Comparison of ENCODE assay signal across 11 mouse cellular contexts in the genomic region with DNA sequence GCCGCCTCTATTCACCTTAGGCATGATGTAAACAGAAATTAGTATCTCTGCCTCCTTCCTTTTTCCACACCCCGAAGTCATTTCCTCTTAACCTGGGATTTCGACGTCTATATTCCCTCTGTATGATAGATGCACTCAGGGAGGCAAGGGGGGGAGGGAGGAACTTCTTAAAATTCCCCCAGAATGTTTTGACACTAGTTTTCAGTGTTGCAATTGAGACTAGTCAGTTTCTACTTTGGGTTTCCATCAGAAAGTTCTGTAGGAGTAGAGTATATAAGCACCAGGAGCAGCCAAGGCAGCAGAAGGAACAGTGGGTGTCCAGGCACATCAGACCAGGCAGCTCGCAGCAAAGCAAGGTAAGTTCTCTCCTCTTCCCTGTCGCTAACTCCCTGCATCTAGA. TPM values are rescaled to one million over a fixed set of nuclear protein-coding genes. Genes with fewer than 3 reads are reported as not detected.
DNase-seq lines count a peak whose midpoint lies in the region; ATAC-seq and TF ChIP-seq lines count a peak whose summit lies in the region.
"Had no signal": no experiment of that assay in that cellular context is flagged by ENCODE, and none has a peak within 500 bp of the region (broad histone marks: within the 10 kb centered on the region; RNA-seq: fewer than 3 reads in every experiment).

Gene Il12b (plus strand): TSS at position 301 of the 400 bp plus-strand sequence.

- DNase-seq in gastrocnemius, adult 2 months, result no peak
- no peak for DNase-seq in gastrocnemius, postnatal 4 days (ENCODE audit: low spot score in 2 of 2)
- DNase-seq in spleen, adult 2 months (ENCODE audit: low read depth in 1 of 2, low spot score in 2 of 2), result no peak
- DNase-seq in spleen, postnatal 4 days (ENCODE audit: low spot score in 2 of 2), result no peak
- DNase-seq in liver, embryonic 13.5 days, result no peak
- DNase-seq in stomach, postnatal 0 days (ENCODE audit: low spot score), result no peak
- DNase-seq in adrenal gland, adult 2 months, result no peak
- no peak for DNase-seq in cerebellum, adult 9-11 months
- DNase-seq: adrenal gland, postnatal 14 days; right cerebral cortex, postnatal 25 days had no signal

- H3K27me3 ChIP-seq in spleen, adult 2 months (ENCODE audit: control insufficient read depth, insufficient read depth, low read length), result no peaks in the 10 kb centered on the region
- peaks cover 5% of the 10 kb centered on the region; the same call in 1 of the 2 replicates for H3K27me3 ChIP-seq in liver, embryonic 13.5 days
- H3K27me3 ChIP-seq in stomach, postnatal 0 days (ENCODE audit: control insufficient read depth, insufficient read depth, low read length), result no peaks in the 10 kb centered on the region

- peak within 1 kb of the TSS; percentile 37 for H3K4me2 ChIP-seq in liver, embryonic 13.5 days
- H3K4me2 ChIP-seq in stomach, postnatal 0 days (replicated peaks; ENCODE audit: low read depth), result peak within 1 kb of the TSS; percentile 55

- TF ChIP-seq EP300 in stomach, postnatal 0 days (optimal IDR thresholded peaks at IDR 0.05), result no peak

- H3K4me3 ChIP-seq in gastrocnemius, adult 2 months, result peak within 1 kb of the TSS; percentile 62
- peak within 1 kb of the TSS; percentile 12; the same call in 1 of the 2 replicates for H3K4me3 ChIP-seq in spleen, adult 2 months (ENCODE audit: extremely low read depth, insufficient read depth, insufficient read length)
- no peak within 1 kb of the TSS; the same call in 1 of the 2 replicates for H3K4me3 ChIP-seq in liver, embryonic 13.5 days (replicated peaks)
- H3K4me3 ChIP-seq in stomach, postnatal 0 days (ENCODE audit: low read depth, low read length), result peak within 1 kb of the TSS; percentile 31

- no peak within 1 kb of the TSS for H3K9ac ChIP-seq in liver, embryonic 13.5 days
- no peak within 1 kb of the TSS for H3K9ac ChIP-seq in stomach, postnatal 0 days (ENCODE audit: low read length)

- TF ChIP-seq POLR2A in spleen, adult 2 months (IDR thresholded peaks at IDR 0.05; ENCODE audit: low read depth, low read length), result no peak

- peaks cover 4% of the 10 kb centered on the region; the same call in 1 of the 2 replicates for H3K4me1 ChIP-seq in spleen, adult 2 months (ENCODE audit: control insufficient read depth, insufficient read depth, insufficient read length)
- H3K4me1 ChIP-seq in liver, embryonic 13.5 days (replicated peaks), result no peaks in the 10 kb centered on the region
- H3K4me1 ChIP-seq in stomach, postnatal 0 days (replicated peaks; ENCODE audit: control insufficient read depth, insufficient read depth), result no peaks in the 10 kb centered on the region

- intact Hi-C loops in gastrocnemius, adult 2 months (cut with DNase I), result no loop called here

- TF ChIP-seq CTCF in gastrocnemius, adult 2 months (IDR thresholded peaks at IDR 0.05), result no peak
- TF ChIP-seq CTCF in spleen, adult 2 months (IDR thresholded peaks at IDR 0.05; ENCODE audit: extremely low read depth, insufficient read depth, insufficient read length, insufficient replicate concordance), result no peak
- no peak for TF ChIP-seq CTCF in stomach, postnatal 0 days (IDR thresholded peaks at IDR 0.05; ENCODE audit: low read depth)

- WGBS in spleen, adult 2 months, result 61% methylated on average over 6 of the region's 6 CpGs
- 41% methylated on average over 6 of the region's 6 CpGs for WGBS in liver, embryonic 13.5 days (ENCODE audit: insufficient replicate concordance)
- 68% methylated on average over 6 of the region's 6 CpGs for WGBS in stomach, postnatal 0 days

- no peaks in the 10 kb centered on the region for H3K9me3 ChIP-seq in liver, embryonic 13.5 days (replicated peaks)
- H3K9me3 ChIP-seq in stomach, postnatal 0 days (ENCODE audit: control insufficient read depth, low read length), result no peaks in the 10 kb centered on the region

- ATAC-seq in liver, embryonic 13.5 days (ENCODE audit: low read depth), result no peak
- no peak for ATAC-seq in stomach, postnatal 0 days (ENCODE audit: low FRiP score, low TSS enrichment)

- peak within 1 kb of the TSS; percentile 43; the same call in 1 of the 2 replicates for H3K27ac ChIP-seq in gastrocnemius, adult 2 months
- H3K27ac ChIP-seq in spleen, adult 2 months (ENCODE audit: insufficient read depth, low read length), result no peak within 1 kb of the TSS
- no peak within 1 kb of the TSS for H3K27ac ChIP-seq in liver, embryonic 13.5 days
- H3K27ac ChIP-seq in stomach, postnatal 0 days (replicated peaks), result no peak within 1 kb of the TSS

- H3K36me3 ChIP-seq in spleen, adult 2 months (ENCODE audit: control insufficient read depth, insufficient read depth, low read length), result no peaks in the 10 kb centered on the region
- H3K36me3 ChIP-seq in liver, embryonic 13.5 days, result no peaks in the 10 kb centered on the region
- H3K36me3 ChIP-seq in stomach, postnatal 0 days (ENCODE audit: control insufficient read depth, insufficient read depth, low read length), result no peaks in the 10 kb centered on the region

RNA-seq across cellular contexts. Expression of gene Il12b, which starts in this region (rescaled TPM):
- total RNA-seq in gastrocnemius, adult 2 months (2021), result not detected
- not detected for total RNA-seq in gastrocnemius, postnatal 4 days (2021)
- 0.59 and 0.70 TPM in 2 replicates for polyA plus RNA-seq in spleen, adult 2 months (2012; rRNA removed)
- not detected in 2 replicates for polyA plus RNA-seq in liver, embryonic 13.5 days (2015; fragmentation: Nextera tagmentation; extraction: Ambion mirVana)
- polyA plus RNA-seq in stomach, postnatal 0 days (2015; fragmentation: Nextera tagmentation; extraction: Ambion mirVana), result 0.05 TPM in 1 of 2 replicates, not detected in the other
- total RNA-seq in adrenal gland, adult 2 months (2021), result not detected
- not detected in 2 replicates for polyA plus RNA-seq in adrenal gland, adult 2 months (2012; rRNA removed)
- total RNA-seq: adrenal gland, postnatal 14 days; left cerebral cortex, postnatal 25 days had no signal
